Mouse (Mus musculus) lung, postnatal 25 days (tissue): ENCODE data around the gene H2al1d.
"Not testable (repeated sequence)": the region's sequence is repeated elsewhere in the genome, so short reads cannot be mapped to it uniquely, and the experiment has no call there.

Source experiments
- DNase-seq: peaks from one replicate; pipeline ENCODE4 v3.0.0; 2022; ENCODE audit warnings: low spot score

H2al1d gene

DNA sequence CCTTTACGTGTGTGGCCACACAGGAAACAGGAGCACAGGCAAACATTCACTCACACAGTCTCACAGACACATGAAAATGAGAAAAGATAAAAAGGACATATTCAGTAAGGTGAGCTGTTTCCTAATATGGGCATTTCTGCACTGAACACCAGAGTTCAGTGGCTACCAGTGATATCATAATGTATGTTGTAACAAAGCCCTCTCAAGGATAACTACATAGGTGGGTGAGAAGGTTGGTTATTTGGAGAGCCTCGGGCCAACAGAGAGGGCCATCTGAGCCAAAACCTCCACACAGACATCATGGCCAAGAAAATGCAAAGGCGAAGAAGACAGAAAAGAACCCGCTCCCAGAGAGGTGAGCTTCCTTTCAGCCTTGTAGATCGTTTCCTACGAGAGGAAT, at the start of gene H2al1d:
Gene H2al1d, plus strand, starts transcription at position 301 of the 400 bp plus-strand sequence.
- DNase-seq, result not testable (repeated sequence)

- no peak for DNase-seq
Measured at GRCm38 (mm10) chrX:11264918-11265317, 43.7 kb upstream of the H2al1d start.

GRCm38 (mm10) chrX:11267791-11268190, 40.8 kb upstream of the H2al1d start:
- DNase-seq, result peak; percentile 11

DNA sequence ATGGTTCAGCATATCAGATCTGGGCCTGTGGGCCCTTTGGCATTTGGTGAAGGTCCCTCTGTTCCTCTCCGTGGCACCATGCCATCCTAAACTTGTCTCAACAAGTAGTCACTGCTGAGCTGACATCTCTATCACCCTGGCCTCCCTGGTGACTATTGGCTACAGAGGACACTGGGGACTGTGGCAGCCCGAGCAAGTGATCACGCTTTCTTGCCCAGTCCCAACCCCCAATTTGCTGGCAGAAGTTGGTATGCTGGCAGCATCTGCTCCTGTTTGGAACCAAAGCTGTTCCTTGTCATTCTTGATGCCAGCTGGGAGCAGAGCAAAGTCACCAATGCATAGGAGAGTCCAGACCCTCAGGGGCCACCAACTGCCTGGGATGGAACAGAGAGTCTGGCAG, 39.5 kb upstream of the H2al1d start:
- DNase-seq, result no peak

GRCm38 (mm10) chrX:11273190-11273589, 35.4 kb upstream of the H2al1d start:
- DNase-seq, result no peak

DNA sequence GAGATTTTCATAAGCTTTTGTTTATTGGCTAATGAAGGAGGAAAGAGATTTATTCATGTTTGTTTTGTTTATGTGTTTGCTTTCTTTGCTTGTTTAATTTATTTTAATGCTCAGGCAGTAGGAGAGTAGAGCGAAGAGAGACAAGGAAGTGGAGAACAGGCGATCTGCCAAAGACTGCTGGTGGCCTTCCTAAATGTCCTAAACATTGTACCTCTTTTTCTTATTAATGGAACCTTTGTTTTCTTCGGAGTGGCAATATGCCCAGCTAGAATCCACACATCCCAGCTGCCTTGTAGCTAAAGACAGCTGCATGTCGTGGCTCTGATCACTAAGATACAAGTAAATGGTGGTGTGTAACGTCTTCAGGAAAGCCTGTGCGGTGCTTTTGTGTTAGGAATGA, 31.5 kb upstream of the H2al1d start:
- no peak for DNase-seq

- DNase-seq, result no peak
Measured at GRCm38 (mm10) chrX:11280741-11281140, 27.9 kb upstream of the H2al1d start.

GRCm38 (mm10) chrX:11288306-11288882, 20.2 kb upstream of the H2al1d start:
- peak; percentile 38 for DNase-seq

- DNase-seq, result no peak
Measured at GRCm38 (mm10) chrX:11289244-11289643, 19.4 kb upstream of the H2al1d start.

- not testable (repeated sequence) for DNase-seq
Measured at GRCm38 (mm10) chrX:11298957-11299356, 9.7 kb upstream of the H2al1d start, which contains the start of gene H2al1a. Gene H2al1a, plus strand, starts transcription at chrX:11299257.

GRCm38 (mm10) chrX:11302132-11302531, 6.5 kb upstream of the H2al1d start, which contains the start of gene H2al1b:
Gene H2al1b, plus strand, starts transcription at chrX:11302432.
- not testable (repeated sequence) for DNase-seq

- DNase-seq, result not testable (repeated sequence)
Measured at GRCm38 (mm10) chrX:11305355-11305754, 3.3 kb upstream of the H2al1d start, which contains the start of gene H2al1c. Gene H2al1c, plus strand, starts transcription at chrX:11305655.

DNA sequence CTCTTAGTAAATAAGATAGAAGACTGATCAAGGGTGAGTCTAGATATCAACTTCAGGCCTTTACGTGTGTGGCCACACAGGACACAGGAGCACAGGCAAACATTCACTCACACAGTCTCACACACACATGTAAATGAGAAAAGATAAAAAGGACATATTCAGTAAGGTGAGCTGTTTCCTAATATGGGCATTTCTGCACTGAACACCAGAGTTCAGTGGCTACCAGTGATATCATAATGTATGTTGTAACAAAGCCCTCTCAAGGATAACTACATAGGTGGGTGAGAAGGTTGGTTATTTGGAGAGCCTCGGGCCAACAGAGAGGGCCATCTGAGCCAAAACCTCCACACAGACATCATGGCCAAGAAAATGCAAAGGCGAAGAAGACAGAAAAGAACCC, 3.0 kb downstream of the H2al1d start, which contains the start of gene H2al1e:
Gene H2al1e, plus strand, starts transcription at position 301 of the 400 bp plus-strand sequence.
- not testable (repeated sequence) for DNase-seq

DNA sequence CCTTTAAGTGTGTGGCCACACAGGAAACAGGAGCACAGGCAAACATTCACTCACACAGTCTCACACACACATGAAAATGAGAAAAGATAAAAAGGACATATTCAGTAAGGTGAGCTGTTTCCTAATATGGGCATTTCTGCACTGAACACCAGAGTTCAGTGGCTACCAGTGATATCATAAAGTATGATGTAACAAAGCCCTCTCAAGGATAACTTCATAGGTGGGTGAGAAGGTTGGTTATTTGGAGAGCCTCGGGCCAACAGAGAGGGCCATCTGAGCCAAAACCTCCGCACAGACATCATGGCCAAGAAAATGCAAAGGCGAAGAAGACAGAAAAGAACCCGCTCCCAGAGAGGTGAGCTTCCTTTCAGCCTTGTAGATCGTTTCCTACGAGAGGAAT, 6.2 kb downstream of the H2al1d start, which contains the start of gene H2al1f:
Gene H2al1f, plus strand, starts transcription at position 301 of the 400 bp plus-strand sequence.
- not testable (repeated sequence) for DNase-seq

- not testable (repeated sequence) for DNase-seq
Measured at GRCm38 (mm10) chrX:11317956-11318355, 9.3 kb downstream of the H2al1d start, which contains the start of gene H2al1g. Gene H2al1g, plus strand, starts transcription at chrX:11318256.

GRCm38 (mm10) chrX:11321192-11321591, 12.6 kb downstream of the H2al1d start, which contains the start of gene H2al1h:
Gene H2al1h, plus strand, starts transcription at chrX:11321492.
- DNase-seq, result not testable (repeated sequence)

- DNase-seq, result not testable (repeated sequence)
Measured at GRCm38 (mm10) chrX:11324359-11324758, 15.7 kb downstream of the H2al1d start, which contains the start of gene H2al1i. Gene H2al1i, plus strand, starts transcription at chrX:11324659.

DNA sequence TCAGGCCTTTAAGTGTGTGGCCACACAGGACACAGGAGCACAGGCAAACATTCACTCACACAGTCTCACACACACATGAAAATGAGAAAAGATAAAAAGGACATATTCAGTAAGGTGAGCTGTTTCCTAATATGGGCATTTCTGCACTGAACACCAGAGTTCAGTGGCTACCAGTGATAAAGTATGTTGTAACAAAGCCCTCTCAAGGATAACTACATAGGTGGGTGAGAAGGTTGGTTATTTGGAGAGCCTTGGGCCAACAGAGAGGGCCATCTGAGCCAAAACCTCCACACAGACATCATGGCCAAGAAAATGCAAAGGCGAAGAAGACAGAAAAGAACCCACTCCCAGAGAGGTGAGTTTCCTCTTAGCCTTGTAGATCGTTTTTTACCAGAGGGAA, 18.9 kb downstream of the H2al1d start, which contains the start of gene H2al1j:
Gene H2al1j, plus strand, starts transcription at position 301 of the 400 bp plus-strand sequence.
- DNase-seq, result not testable (repeated sequence)

DNA sequence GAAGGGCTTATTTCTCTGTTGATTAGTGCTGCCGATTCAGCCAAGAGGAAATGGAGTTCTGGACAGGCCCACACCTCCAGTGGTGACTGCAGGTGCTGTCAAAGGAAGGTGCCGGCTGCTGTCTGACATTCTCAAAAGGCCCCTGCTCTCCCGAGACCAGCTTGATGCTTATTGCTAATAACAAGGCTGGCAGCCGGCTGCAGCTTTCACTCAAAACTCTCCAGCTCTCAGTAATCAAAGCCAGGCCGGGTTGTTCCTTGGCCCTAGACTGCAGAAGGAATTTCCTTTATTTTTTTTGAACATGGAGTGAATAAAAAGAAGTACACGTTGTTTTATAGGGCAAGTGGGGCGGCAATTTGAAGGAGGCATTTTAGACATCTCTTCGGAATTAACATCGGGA, 37.1 kb downstream of the H2al1d start:
- DNase-seq, result peak; percentile 16

GRCm38 (mm10) chrX:11346756-11347155, 38.1 kb downstream of the H2al1d start:
- no peak for DNase-seq
